Mouse (Mus musculus) neutrophil, adult 5-6 weeks (primary cell): ENCODE results near the gene Raf1. TPM values are rescaled to one million over a fixed set of nuclear protein-coding genes. Genes with fewer than 3 reads are reported as not detected.

Experiments
- ATAC-seq: fragments of 151-379, 151-347 bp; 2 replicates; pipeline ENCODE4 v1.8.0; 2017; ENCODE audit warnings: mild to moderate bottlenecking, moderate TSS enrichment; ENCODE audit not compliant: insufficient number of reproducible peaks, poor library complexity, low FRiP score, severe bottlenecking; ENCODE audit errors: extremely low read depth
- total RNA-seq: library from RNA; stranded (forward); fragments of 200-1000 nt; gene quantifications from 2 replicates; pipeline ENCODE4 v1.2.3, GENCODE M21; 2017

Gene Raf1
- total RNA-seq, 1 experiment from 2014 or later = 278 TPM

- no peak for ATAC-seq
Measured at GRCm38 (mm10) chr6:115634015-115634414, 42.4 kb downstream of the Raf1 start.

GRCm38 (mm10) chr6:115631056-115631795 is 45.2 kb downstream of the Raf1 start:
- ATAC-seq = no peak

- no peak for ATAC-seq
Measured at GRCm38 (mm10) chr6:115626121-115626520, 50.3 kb downstream of the Raf1 start.

- ATAC-seq = no peak
Measured at GRCm38 (mm10) chr6:115620942-115621341, 55.5 kb downstream of the Raf1 start.

- ATAC-seq = no peak
Measured at GRCm38 (mm10) chr6:115619818-115620217, 56.6 kb downstream of the Raf1 start.

GRCm38 (mm10) chr6:115615983-115616382 is 60.5 kb downstream of the Raf1 start:
- no peak for ATAC-seq

GRCm38 (mm10) chr6:115613793-115614192 is 62.6 kb downstream of the Raf1 start:
- no peak for ATAC-seq

GRCm38 (mm10) chr6:115610301-115610700 is 66.1 kb downstream of the Raf1 start:
- no peak for ATAC-seq

GRCm38 (mm10) chr6:115609121-115609520 is 67.3 kb downstream of the Raf1 start:
- ATAC-seq = no peak

GRCm38 (mm10) chr6:115607429-115607828 is 69.0 kb downstream of the Raf1 start:
- no peak for ATAC-seq

- no peak for ATAC-seq
Measured at GRCm38 (mm10) chr6:115606461-115606860, 70.0 kb downstream of the Raf1 start.

GRCm38 (mm10) chr6:115601715-115602523 is 74.5 kb downstream of the Raf1 start, which contains the start of gene Mkrn2:
TSS of gene Mkrn2 (plus strand) at chr6:115601902.
- peak; percentile 94 for ATAC-seq

GRCm38 (mm10) chr6:115601322-115601714 is 75.1 kb downstream of the Raf1 start:
- ATAC-seq = no peak

GRCm38 (mm10) chr6:115595667-115596066 is 80.8 kb downstream of the Raf1 start:
- ATAC-seq = no peak

- peak; percentile 51; the same call in 1 of the 2 replicates for ATAC-seq
Measured at GRCm38 (mm10) chr6:115594463-115594862, 82.0 kb downstream of the Raf1 start.

GRCm38 (mm10) chr6:115593252-115593651 is 83.2 kb downstream of the Raf1 start:
- no peak for ATAC-seq

GRCm38 (mm10) chr6:115592458-115592857 is 84.0 kb downstream of the Raf1 start, which contains the start of gene Mkrn2os:
TSS of gene Mkrn2os (minus strand) at chr6:115592576.
- ATAC-seq = no peak

GRCm38 (mm10) chr6:115591692-115592359 is 84.6 kb downstream of the Raf1 start:
- ATAC-seq = no peak

GRCm38 (mm10) chr6:115586321-115586720 is 90.1 kb downstream of the Raf1 start:
- ATAC-seq = no peak
